Mouse (Mus musculus) thymus, postnatal 4 days (tissue): ENCODE results near the gene Col7a1.

Experiments
- DNase-seq: peaks from one replicate; pipeline ENCODE4 v3.0.0; 2021

Gene Col7a1

DNA sequence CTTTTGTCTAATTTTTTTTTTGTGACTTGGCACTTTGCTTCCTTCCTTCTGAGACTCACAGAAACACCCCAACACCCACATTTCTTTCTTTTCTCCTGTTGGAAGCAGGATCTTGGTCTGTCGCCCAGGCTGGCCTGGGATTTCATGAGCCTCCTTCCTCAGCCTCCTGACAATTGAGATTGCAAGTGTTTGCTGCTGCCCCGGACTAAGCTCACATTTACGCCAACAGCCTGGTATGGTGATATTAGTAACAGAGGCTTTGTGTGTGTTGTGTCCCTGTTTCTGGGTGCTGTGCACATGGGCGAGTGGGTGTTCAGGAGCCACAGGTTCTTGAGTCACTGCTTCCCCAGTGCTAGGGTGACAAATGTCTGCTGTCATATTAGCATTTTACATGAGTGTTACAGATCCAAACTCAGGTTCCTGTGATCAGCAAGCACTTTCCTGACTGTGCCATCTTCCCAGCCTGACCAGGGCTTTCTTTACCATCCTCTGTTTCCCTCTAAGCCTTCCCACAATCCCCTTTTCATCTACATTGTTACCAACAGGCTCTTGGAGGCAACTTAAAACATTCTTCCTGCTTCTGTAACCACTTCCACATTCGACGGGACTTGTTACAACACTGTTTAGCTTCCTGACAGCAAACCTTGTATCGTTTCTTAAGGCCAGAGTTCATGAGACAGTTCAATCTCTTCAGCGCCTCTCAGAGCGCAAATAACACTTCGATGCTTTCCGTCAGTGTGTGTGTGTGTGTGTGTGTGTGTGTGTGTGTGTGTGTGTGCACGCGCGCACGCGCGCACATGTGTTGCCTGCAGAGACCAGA lies 69.7 kb downstream of the Col7a1 start:
- peak; percentile 10 for DNase-seq

- DNase-seq: peak; percentile 8
Measured at GRCm38 (mm10) chr9:109027521-109027920, 74.1 kb downstream of the Col7a1 start.

GRCm38 (mm10) chr9:109028421-109028820 lies 75.0 kb downstream of the Col7a1 start:
- DNase-seq: peak; percentile 3

- DNase-seq: peak; percentile 5
Measured at GRCm38 (mm10) chr9:109028919-109029318, 75.5 kb downstream of the Col7a1 start.

GRCm38 (mm10) chr9:109030312-109030711 lies 76.9 kb downstream of the Col7a1 start:
- peak; percentile 2 for DNase-seq

- DNase-seq: peak; percentile 2
Measured at GRCm38 (mm10) chr9:109031001-109031400, 77.6 kb downstream of the Col7a1 start.

DNA sequence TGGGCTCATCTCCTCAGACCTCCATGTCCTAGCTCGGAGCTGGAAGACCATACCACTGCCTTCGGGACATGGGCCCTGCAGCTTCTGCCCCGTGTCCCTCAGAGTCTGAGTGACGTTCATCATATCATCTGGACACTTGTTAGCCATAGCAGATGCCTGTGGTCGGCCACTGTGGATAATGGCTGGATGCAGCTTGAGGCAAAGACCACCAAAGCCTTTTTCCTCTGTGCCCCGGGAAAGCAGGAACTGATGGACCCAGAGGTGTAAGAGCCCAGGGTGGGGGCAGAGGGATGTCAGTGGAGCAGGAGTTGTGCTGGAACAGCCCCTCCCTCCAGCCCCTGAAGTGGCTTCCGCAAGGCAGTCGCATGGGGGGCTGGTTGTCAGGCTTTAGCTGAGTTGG lies 78.3 kb downstream of the Col7a1 start:
- DNase-seq: peak; percentile 4

GRCm38 (mm10) chr9:109032435-109032834 lies 79.0 kb downstream of the Col7a1 start:
- no peak for DNase-seq
